Mouse (Mus musculus): Measurements from ENCODE around the gene Sumo1. TPM values are rescaled to one million over a fixed set of nuclear protein-coding genes. Genes with fewer than 3 reads are reported as not detected.
"Not testable (repeated sequence)": the region's sequence is repeated elsewhere in the genome, so short reads cannot be mapped to it uniquely, and the experiment has no call there.

Sumo1 gene
- 462 and 481 TPM in 2 replicates for polyA plus RNA-seq (2015; fragmentation: Nextera tagmentation; extraction: Ambion mirVana)

DNA sequence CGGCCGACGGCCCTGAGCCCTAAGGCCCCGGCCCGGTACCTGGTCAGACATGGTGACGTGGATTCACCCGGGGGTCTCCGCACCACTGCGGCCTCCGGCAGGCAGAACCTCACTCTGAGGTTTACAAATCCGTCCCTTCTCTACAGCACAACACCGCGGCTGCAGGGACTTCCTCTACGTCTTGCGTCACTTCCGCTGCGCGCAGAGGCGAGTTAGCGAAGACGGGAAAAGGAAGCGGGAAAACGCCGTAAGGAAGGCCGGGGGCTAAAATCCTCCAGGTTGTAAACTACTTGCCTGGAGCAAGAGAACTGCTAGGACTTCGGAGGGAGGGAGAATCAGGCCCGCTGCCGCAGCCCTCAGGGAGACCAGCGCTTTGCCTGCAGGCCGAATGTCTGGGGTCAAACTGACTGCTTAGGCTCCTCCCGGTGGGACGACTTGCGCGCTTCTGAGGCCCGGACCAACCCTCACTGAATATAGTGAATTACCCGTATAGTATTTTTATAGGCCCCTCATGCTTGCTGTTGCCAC, at the start of gene Sumo1:
TSS of gene Sumo1 (minus strand) at position 194 of the 528 bp plus-strand sequence.
- peak; percentile 90 for DNase-seq (ENCODE audit: low spot score)

DNA sequence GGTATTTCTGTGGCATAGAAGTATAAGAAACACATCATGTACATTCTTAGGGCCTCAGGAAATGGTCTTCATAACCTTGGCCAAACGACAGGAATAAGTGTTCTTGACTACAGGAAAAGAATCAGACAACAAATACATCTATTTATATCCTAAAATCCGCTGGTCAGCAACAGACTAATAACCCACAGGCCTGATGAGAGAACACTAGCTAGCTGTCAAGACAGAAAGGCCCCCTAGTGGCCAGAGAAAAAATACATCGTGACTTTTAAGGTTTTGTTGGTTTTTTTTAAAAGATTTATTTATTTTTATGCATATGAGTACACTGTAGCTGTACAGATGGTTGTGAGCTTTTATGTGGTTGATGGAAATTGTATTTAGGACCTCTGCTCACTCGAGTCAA, 49.3 kb upstream of the Sumo1 start:
- DNase-seq (ENCODE audit: low spot score): peak; percentile 40

DNA sequence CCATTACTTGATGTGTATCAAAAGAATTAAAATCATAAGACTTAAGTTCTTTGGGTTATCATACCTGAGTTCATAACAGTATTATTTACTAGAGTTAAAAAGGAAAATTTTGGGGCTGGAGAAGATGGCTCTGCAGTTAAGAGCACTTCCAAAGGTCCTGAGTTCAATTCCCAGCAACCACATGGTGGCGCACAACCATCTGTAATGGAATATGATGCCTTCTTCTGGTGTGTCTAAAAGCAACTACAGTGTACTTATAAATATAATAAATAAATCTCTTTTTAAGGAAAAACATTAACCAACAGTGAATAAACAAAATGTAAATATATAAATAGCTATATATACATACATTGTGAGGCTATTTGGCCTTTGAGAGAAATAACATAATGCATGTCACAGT, 31.1 kb upstream of the Sumo1 start:
- no peak for DNase-seq (ENCODE audit: low spot score)

DNA sequence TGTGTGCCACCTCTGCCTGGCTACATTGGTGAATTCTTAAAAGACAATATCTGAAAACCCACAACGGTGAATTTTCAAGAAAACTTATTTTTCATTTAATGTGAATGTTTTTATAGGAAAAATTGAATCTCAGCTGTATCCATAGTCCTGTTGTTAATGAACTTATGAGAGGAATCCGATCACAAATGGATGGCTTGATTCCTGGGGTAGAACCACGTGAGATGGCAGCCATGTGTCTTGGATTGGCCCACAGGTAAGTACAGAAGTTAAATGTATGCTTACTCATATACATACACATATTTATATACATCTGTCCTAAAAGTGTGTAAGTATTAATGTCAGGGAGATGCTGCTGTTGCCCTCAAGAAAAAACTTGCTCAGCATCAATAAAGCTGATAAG, 27.6 kb upstream of the Sumo1 start:
- no peak for DNase-seq (ENCODE audit: low spot score)

DNA sequence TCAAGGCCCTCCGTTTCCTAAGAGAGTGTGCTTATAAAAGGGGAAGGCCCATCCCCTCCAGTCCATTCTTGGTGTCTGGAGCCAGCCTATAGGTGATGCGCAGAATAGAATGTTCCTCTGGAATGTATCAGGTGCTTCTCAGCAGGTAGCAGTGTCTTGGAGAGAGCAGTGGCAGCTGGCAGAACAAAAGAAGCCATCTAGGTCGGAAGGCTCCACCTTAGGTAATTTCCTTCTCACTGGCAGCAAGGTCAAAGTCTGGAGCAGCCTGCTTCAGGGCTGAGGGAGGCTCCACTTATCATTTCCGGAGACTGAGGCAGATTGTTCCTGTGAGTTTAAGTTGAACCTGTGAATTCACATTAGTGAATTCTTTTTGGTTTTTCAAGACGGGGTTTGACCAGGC, 27.1 kb upstream of the Sumo1 start:
- no peak for DNase-seq (ENCODE audit: low spot score)

DNA sequence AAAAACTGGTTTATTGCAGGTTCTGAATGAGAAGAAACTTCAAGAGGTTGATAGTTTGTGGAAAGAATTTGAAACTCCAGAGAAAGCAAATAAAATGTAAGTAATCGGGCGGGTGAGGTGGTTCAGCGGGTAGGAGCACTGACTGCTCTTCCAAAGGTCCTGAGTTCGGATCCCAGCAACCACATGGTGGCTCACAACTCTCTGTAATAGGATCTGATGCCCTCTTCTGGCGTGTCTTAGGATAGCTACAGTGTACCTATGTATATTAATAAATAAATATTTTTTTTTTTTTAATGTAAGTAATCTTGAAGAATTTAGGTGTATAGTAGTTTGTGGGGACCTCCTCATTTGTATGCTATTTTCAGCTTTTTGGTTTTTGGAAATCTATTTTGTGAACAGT, 19.8 kb upstream of the Sumo1 start:
- no peak for DNase-seq (ENCODE audit: low spot score)

DNA sequence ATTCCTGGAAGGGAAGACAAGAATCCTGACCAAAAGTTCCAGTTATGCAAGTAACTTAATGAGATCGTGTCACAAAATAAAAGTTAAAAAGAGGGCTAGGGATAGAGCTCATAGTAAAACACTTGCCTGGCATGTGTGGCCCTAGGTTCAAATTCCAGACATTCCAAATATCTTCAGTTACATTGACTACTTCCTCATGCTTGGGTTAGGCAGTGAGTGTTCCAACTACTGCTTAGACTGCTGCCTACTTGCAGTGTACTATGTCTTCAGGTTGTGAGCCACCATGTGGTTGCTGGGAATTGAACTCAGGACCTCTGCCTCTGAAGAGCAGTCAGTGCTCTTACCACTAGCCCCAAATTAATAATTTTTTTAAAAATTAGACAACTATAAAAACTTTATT, 16.9 kb upstream of the Sumo1 start:
- no peak for DNase-seq (ENCODE audit: low spot score)

DNA sequence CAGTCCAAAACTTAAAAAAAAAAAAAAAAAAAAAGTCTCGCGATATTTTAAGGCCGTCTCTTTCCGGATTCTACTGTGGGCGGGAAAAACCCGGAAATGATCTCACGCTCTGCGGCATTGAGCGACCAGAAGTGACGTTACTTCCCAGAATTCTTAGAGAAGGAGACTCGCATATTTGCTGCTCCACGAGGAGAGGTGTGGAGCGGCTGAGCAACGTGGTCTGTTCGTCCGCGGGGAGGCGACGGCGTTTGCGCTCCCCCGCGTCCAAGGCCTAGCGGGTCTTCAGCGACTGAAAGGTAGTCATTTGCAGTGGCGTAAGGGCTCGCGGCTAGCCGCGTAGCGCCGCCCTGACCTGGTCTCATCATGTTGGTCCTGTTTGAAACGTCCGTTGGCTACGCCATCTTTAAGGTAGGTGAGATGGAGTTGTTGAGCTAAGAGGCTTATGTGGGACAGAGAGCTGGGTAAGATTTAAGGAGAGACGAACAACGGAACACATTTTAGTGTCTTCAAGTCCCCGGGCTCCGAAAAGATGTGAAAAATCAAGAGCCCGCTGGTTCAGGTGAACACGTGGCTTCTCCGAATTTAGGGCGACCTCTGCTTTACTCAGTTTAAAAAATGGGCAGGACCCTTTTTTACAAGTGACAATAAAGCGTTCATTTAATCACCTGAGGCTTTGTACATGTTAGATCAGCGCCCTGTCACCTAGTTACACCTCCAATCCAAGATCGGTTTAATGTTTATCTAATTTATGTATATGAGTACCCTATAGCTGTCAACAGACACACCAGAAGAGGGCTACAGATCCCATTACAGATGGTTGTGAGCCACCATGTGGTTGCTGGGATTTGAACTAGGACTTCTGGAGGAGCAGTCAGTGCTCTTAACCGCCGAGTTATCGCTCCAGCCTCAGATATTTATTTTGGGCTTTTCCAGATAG, 14.5 kb upstream of the Sumo1 start, which contains the start of gene Nop58:
TSS of gene Nop58 (plus strand) at position 153 of the 937 bp plus-strand sequence.
- DNase-seq (ENCODE audit: low spot score): peak; percentile 96

DNA sequence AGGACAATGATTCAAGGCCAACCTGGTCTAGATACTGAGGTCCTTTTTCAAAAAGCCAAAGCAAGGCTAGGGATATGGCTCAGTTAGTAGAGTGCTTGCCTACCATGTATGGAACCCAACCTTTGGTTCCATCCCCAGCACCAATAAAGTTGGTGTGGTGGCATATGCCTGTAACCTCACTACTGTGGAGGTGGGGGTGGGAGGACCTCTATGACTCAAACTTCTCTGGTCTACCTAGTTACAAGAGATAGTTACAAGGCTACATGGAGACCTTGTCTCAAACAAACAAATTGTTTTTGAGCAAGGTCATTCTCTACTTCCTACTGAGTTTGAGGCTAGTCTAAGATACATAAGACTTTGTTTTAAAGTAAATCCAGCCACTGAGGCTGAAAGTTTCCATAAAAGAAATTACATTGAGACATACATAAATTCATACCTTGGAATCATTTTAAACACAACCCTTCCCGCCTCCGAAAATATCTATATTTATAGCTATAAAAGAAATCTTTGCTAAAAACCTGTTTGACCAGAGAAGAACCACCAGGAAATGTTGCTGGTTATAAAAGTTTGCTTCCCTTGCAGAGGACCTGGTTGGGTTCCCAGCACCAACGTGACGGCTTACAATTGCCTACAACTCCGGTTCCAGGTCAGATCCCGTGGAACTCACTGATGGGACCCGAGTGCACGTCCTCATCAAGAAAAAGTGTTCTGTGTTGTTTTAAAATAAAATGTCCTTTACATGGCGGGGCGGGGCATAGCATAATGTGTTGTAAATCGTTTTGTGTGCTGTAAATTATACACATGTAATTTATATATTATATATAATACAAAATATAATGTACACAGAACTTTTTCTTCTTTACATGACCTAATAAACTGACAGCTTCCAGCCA, 13.5 kb upstream of the Sumo1 start:
- no peak for DNase-seq (ENCODE audit: low spot score)

DNA sequence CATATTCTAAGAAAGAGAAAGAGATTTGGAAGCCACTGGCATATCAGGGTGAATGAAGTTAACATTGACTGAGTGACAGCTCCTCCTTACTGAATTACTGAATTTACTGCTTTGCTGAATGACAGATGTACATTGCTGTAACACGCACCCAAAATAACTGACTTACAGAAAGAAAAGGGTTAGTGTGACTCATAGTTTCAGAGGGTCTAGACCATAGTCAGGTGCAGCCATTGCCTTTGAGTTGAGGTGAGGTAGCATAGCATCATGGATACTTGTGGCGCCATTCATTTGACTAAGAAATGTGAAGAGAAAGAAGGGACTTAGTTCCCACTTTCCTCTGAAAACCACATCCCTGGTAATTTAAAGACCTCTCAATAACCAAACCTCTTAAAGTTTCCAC, 3.0 kb upstream of the Sumo1 start:
- no peak for DNase-seq (ENCODE audit: low spot score)

DNA sequence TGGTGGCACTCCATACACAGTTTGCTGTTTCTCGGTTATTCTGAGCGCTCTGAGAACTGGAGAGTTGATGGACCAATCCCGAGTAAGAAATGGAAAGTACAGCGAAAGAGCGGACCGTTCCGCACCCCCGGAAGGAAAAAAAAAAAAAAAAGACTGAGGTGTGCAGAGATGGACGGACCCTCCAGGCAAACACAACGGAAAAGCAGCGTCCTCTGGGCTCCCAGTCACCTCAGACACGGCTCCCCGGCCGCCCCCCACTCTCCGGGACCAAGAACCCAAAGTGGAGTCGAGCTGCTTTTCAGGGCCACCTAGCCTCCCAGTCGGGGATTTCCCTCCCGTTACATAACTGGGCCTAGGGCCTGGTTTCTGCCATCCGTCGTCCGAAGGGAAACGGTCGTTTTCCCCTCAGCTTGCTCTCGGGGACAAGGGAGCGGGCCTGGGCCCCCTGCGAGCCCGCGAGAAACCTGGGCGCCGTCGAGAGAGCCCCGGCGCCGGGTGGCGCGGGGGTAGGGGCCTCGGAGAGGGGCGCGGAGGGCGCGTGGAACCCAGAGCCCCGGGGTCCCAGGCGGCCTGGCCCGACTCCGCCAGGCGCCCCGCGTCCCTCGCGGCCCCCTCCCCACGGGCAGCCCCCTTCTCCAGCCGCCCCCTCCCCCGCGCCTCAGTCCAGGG, 538 bp downstream of the Sumo1 start:
- DNase-seq (ENCODE audit: low spot score): peak; percentile 41

DNA sequence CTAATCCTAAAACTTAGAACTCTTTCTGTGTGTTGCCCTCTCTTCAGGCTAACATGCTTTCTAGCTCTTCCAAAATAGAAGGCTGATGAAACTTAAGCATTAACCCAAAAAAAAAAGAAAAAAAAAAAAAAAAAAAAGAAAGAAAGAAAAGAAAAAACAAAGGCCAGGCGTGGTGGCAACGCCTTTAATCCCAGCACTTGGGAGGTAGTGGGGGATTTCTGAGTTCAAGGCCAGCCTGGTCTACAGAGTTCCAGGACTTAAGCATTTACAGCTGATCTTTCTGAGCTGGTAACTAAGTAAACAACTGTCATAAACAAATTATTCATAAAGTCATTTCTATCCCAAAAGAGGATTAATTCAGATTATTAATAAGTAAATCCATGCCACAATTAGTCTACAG, 1.8 kb downstream of the Sumo1 start:
- DNase-seq (ENCODE audit: low spot score): no peak

DNA sequence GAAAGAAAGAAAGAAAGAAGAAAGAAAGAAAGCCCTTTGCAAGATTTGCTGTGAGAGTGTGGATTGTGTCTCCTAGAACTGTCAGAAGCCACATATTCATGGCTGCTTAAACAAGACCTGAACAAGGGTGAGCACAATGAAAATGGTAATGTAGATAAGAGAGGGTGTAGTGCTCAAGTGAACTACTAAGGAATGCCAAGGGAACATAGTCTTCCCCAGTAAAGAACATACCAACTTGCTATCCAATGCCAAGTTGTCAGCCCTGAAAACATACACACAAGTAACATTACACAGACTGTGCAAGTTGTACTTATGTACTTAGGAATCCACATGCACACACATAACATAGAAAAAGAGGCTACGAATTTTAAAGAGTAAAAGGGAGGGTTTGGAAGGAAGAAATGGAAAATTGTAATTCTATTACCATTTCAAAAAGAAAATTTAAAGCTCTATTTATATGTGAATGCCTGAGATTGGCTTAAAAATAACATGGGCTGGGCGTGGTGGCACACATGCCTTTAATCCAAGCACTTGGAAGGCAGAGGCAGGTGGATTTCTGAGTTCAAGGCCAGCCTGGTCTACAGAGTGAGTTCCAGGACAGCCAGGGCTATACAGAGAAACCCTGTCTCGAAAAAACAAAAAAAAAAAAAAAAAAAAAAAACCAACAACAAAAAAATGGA, 7.0 kb downstream of the Sumo1 start:
- no peak for DNase-seq (ENCODE audit: low spot score)

DNA sequence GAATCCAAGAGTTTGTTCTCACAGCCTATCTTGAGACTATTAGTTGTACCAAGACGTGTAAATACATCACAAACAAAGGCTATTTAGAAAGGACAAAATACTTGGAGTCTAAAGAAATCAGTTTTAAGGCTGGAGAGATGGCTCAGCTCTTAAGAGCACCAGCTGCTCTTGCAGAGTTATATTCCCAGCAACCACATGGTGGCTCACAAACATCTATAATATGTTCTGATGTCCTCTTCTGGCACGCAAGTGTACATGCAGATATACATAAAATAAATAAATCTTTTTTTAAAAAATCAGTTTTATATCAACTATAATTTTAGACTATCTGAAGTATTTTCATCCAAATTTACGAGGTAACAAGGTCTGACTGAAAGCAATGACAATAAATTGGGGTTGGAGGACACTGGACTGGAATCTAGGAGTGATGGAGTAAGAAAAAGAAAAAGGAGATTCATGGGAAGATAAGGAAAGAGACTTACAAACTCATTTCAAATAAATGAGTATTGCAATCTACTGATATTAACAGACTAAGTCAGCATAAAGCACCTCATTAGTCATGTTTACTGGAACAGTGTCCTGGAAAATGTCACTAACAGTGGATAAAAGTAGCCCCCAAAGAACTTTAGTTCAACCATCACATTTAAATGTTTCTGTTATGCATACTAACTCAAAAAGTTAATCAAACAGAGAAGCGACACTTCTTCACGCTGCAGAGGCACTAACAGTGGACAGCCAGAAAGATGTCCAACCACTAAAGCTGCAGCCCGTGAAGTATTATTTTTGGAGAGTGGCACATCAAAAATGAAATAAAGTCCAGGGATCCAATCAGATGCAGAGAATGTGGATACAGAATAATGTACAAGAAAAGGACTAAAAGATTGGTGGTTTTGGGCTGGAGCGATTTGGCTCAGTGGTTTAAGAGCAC, 14.1 kb downstream of the Sumo1 start:
- no peak for DNase-seq (ENCODE audit: low spot score)

DNA sequence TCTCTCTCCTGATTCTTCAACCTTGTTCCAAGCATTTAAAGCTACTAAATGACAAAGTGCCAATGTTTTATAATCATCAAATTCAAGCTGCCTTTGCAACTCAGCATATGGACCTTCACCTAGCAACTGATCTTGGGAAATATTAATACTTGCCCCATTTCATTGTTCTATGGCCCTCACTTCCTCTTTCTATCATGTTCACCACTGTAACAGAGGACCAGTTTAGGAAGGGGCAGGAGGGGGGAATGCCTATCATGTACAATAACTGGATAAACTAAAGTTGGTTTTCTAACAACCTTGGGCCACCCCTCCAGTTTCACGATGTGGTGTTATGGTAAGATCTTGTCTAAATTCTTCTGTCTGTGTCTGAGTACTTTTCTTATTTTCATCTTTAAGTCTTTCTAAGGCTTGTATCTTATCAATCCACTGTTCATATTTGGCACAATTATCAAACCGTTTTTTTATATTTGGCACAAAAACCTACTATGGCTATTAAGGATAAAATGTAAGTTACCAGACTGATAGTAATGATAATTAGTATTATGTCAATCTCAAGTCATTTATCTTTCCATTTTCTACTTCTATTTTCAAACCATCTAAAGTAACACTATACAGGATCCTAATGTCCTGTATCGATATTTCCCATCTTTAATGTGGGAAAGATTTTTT, 17.3 kb downstream of the Sumo1 start:
- DNase-seq (ENCODE audit: low spot score): no peak

DNA sequence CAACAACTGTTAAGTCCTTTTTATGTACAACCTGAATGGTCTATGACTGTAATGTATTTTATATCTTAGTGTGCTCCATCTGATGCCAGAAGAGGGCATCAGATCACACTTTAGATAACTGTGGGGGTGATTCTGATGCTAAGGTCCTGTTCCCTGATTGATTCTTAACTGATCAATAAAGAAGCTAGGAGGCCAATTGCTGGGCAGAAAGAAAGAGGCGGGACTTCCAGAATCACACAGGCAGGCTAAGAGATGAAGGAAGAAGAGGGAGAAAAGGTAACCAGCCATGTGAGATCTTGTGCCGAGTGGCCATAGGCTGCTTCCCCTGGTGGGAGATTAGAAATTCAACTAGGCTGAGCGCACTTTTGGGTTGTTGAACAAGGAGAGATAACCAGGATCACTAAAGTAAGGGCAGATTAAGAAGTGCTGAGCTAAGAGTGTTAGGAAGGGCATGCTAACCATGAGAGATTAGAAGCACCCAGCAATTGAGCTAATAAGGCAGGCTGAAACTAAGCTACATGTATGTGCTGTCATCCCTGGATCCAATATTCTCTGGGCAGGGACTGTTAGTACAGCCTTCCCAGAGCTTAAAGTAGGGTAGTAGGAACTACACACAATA, 19.3 kb downstream of the Sumo1 start:
- no peak for DNase-seq (ENCODE audit: low spot score)

DNA sequence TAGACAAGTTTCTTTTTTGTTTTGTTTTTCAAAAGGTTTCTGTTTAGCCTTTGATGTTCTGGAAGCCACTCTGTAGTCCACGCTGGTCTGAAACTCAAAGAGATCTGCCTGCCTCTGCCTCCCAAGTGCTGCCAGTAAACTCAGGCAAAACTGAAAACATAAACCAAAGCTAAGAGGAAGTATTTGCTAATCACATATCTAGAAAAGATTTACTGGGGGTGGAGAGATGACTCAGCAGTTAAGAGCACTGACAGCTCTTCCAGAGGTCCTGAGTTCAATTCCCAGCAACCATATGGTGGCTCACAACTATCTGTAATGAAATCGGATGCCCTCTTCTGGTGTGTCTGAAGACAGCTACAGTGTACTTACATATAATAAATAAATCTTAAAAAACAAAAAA, 24.1 kb downstream of the Sumo1 start:
- DNase-seq (ENCODE audit: low spot score): not testable (repeated sequence)

DNA sequence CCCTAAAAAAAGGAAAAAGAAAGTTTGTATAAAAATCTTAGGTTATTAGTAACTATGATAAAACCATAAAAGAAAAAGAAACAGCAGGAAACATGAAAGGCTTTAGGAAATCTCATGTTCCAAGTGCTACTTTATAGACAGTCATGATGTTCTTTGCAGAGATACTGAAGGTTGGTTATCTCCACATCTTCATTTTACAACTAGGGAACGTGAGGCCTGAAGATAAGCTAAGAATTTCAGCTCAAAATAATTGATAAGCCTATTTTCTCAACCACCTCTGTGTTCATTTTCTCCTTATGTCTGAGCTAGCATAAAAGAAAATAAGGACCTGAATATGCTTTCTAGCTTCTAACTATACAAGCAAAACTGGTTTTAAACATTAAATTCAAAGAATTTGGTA, 28.1 kb downstream of the Sumo1 start:
- no peak for DNase-seq (ENCODE audit: low spot score)

DNA sequence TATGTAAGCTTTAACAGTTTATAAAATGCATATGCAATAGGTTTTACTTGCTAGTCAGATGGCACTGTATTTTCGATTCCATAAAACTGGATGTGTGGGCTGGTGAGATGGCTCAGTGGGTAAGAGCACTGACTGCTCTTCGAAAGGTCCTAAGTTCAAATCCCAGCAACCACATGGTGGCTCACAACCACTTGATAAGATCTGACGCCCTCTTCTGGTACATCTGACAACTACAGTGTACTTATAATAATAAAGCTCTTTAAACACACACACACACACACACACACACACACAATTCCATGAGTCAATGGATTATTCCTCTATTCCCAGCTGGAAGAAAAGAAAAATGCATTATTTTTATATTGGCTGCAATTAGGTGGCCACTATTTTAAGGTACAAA, 32.3 kb downstream of the Sumo1 start:
- no peak for DNase-seq (ENCODE audit: low spot score)
